Mouse (Mus musculus) liver, adult 2 months (tissue): Measurements from ENCODE around the gene Msh2. TPM values are rescaled to one million over a fixed set of nuclear protein-coding genes. Genes with fewer than 3 reads are reported as not detected.

Experiments
- DNase-seq: peaks from one replicate; pipeline ENCODE4 v3.0.0-alpha.2; 2011; ENCODE audit warnings: low read depth, low spot score; ENCODE audit errors: extremely low read depth
- H3K27ac ChIP-seq: fragments of 200-500 bp; replicated peaks from 2 replicates; pipeline ENCODE4 v1.5.1; 2012; ENCODE audit warnings: low read depth, mild to moderate bottlenecking, control low read depth, inconsistent platforms, low read length; ENCODE audit not compliant: insufficient read depth
- H3K27me3 ChIP-seq: fragments of 200-500 bp; 2 replicates; pipeline ENCODE4 v1.6.1; 2012; ENCODE audit warnings: mild to moderate bottlenecking, moderate library complexity, low read length, inconsistent platforms; ENCODE audit not compliant: control insufficient read depth, insufficient read depth
- H3K36me3 ChIP-seq: fragments of 200-500 bp; 2 replicates; pipeline ENCODE4 v1.6.1; 2012; ENCODE audit warnings: low read length, inconsistent platforms; ENCODE audit not compliant: control insufficient read depth, insufficient read depth
- H3K4me1 ChIP-seq: fragments of 200-500 bp; 2 replicates; pipeline ENCODE4 v1.6.1; 2011; ENCODE audit warnings: low read length; ENCODE audit not compliant: control insufficient read depth, insufficient read depth
- H3K4me3 ChIP-seq: fragments of 200-500 bp; 2 replicates; pipeline ENCODE4 v1.5.1; 2011; ENCODE audit warnings: low read depth, mild to moderate bottlenecking, control low read depth, low read length, moderate library complexity; ENCODE audit not compliant: insufficient read depth
- H3K79me2 ChIP-seq: fragments of 200-500 bp; 2 replicates; pipeline ENCODE4 v1.6.1; 2012; ENCODE audit warnings: inconsistent platforms, mild to moderate bottlenecking, low read length, moderate library complexity; ENCODE audit not compliant: control insufficient read depth, insufficient read depth
- H3K9ac ChIP-seq: fragments of 200-500 bp; 2 replicates; pipeline ENCODE4 v1.6.1; 2012; ENCODE audit warnings: low read depth, mild to moderate bottlenecking, control low read depth, inconsistent platforms, low read length
- CTCF ChIP-seq: fragments of 200-500 bp; IDR thresholded peaks from 2 replicates; pipeline ENCODE4 v1.5.1; 2011; ENCODE audit warnings: low read depth, low read length, control low read depth
- POLR2A ChIP-seq: fragments of 200-500 bp; IDR thresholded peaks from 2 replicates; pipeline ENCODE4 v1.6.1; 2011; ENCODE audit warnings: low read length, control low read depth; ENCODE audit not compliant: insufficient read depth; ENCODE audit errors: extremely low read depth
- WGBS: fragments of 180-500 bp; shearing (Covaris S2); methylation state at CpG from one replicate; pipeline ENCODE4 v1.1.7; 2018; 5-methylcytosine and 5-hydroxymethylcytosine counted together
- polyA plus RNA-seq: library from polyadenylated mRNA; depleted of rRNA; stranded (reverse); fragments of >200 nt; gene quantifications from 2 replicates; pipeline ENCODE4 v1.2.3, GENCODE M21; 2012; rRNA removed
- total RNA-seq: library from RNA; depleted of rRNA; stranded (reverse); fragments of >200 nt; gene quantifications from 2 replicates; pipeline ENCODE4 v1.2.3, GENCODE M21; 2014; rRNA removed

Msh2 gene
- total and polyA plus RNA-seq, 2 experiments: 2.1 to 12.8 TPM

- Histone ChIP-seq H3K4me3 (no peak overlapping the region), H3K4me1 (no peaks in the 10 kb centered on the region), H3K27me3 (no peaks in the 10 kb centered on the region), H3K9ac (no peak overlapping the region), H3K79me2 (no peaks in the 10 kb centered on the region), H3K36me3 (no peaks in the 10 kb centered on the region), H3K27ac (no peak overlapping the region)
- no peak for DNase-seq
- 80% methylated on average over 3 of the region's 3 CpGs for WGBS
- peak; percentile 57 for TF ChIP-seq CTCF
- TF ChIP-seq POLR2A: no peak
Measured at GRCm38 (mm10) chr17:87773175-87773574, 101.0 kb downstream of the Msh2 start.

Other genes with a start within 250 kb of the Msh2 start
- not detected in 2 replicates for gene Stpg4, start 244.6 kb upstream of the Msh2 start, total RNA-seq
- gene Stpg4, start 244.6 kb upstream of the Msh2 start, polyA plus RNA-seq: not detected in 2 replicates
- 181 and 257 TPM in 2 replicates for gene Calm2, start 225.4 kb upstream of the Msh2 start, total RNA-seq
- gene Calm2, start 225.4 kb upstream of the Msh2 start, polyA plus RNA-seq: 19.7 and 20.9 TPM in 2 replicates
- 1.3 and 1.6 TPM in 2 replicates for gene Epcam, start 36.4 kb upstream of the Msh2 start, total RNA-seq
- gene Epcam, start 36.4 kb upstream of the Msh2 start, polyA plus RNA-seq: 0.71 and 0.89 TPM in 2 replicates
- not detected in 2 replicates for gene Kcnk12, start 125.7 kb downstream of the Msh2 start, total RNA-seq
- 0.07 TPM in 1 of 2 replicates, not detected in the other for gene Kcnk12, start 125.7 kb downstream of the Msh2 start, polyA plus RNA-seq
- not detected in 2 replicates for gene Rpl36-ps4, start 248.6 kb downstream of the Msh2 start, total RNA-seq
- gene Rpl36-ps4, start 248.6 kb downstream of the Msh2 start, polyA plus RNA-seq: not detected in 2 replicates